Mouse (Mus musculus): ENCODE measurements around the gene Ift81.

DNA sequence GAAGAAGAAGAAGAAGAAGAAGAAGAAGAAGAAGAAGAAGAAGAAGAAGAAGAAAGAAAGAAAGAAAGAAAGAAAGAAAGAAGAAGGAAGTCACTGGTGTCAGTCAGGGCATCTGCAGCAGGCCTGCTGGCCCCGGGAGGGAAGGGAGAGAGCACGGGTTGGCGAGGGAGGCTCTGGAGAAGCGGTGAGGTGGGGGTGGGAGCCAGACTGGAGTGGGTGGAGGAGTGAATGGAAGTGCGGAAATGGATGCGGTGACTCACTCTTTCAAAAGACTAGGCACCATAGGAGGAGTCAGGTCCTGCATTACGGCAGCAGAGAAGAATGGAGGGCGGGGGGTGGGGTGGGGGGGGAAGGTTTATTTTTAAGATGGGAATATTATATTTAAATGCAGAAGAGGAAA, 34.9 kb upstream of the Ift81 start:
- TF ChIP-seq CEBPB (IDR thresholded peaks at IDR 0.05; ENCODE audit: insufficient read depth, poor library complexity, severe bottlenecking) (no peak), POLR2A (IDR thresholded peaks at IDR 0.05; ENCODE audit: insufficient read length, low read depth) (no peak), E2F4 (IDR thresholded peaks at IDR 0.05; ENCODE audit: insufficient read depth) (no peak)
